Mouse (Mus musculus) adipocyte (in vitro differentiated cells): ENCODE measurements at regions not wholly inside any gene's neighbourhood (a gene's known extent, or its start where the extent isn't known, plus 50 kb on each side); places are given as distances from the start of the nearest gene placed in this dataset.

ENCODE experiments used
- DNase-seq: peaks from one replicate; pipeline ENCODE4 v3.0.0-alpha.2; 2016; ENCODE audit warnings: low spot score

DNA sequence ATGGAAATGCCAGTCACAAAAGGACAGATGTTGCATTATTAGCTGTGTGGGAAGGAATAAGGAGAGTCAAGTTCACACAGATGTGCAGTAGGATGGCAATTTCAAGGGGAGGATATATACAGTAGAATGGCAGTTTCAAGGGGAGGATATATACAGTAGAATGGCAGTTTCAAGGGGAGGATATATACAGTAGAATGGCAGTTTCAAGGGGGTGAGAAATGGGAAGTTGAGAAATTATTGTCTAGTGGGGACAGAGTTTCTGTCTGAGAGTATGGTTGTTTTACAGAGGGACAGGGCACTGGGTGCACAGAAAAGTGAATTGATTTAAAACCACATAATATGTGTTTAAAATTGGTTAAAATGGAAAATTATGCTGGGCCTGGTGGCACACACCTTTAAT, 54.8 kb upstream of the Scel start:
- DNase-seq, result no peak

DNA sequence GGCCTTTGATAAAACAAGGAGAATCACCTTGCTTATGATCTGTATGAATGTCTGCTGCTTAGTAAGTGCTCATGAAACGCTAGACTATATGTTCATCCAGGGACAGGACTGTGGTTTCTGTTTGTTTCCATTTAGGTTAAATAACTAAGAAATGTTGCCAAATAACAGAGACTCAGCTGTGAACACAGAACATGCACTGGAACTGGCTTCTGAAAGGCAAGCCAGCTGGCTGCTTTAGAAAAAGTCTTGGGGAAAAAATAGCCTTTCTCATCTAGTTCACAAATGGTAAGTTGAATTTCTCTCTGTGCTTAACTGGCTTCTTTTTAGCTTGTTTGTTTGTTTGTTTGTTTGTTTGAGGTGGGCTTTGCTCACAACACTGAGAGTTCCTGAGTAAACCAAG, 57.0 kb upstream of the Scel start:
- DNase-seq, result peak; percentile 32

DNA sequence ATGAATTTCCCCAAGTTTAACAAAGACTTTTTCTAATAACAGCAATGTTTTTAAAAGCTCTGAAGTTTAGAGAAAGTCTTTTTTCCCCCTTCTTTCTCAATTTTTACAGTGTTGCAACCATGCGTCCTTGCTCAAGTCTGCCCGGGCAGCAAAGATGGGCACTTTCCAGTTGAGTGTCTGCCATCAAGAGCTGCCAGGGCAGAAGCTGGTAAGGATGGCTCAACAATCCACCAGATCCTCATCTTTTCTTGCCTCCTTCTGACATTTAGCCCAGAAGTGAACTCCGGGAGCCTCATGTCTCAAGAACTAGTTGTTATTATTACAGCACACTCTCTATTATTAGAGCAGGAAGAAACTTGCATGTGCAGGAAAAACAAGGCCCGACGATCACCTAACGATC, 62.4 kb upstream of the Scel start:
- peak; percentile 87 for DNase-seq

- DNase-seq, result no peak
Observed at GRCm38 (mm10) chr14:103449447-103449846, 63.7 kb upstream of the Scel start.

- no peak for DNase-seq
Observed at GRCm38 (mm10) chr14:103449033-103449432, 64.1 kb upstream of the Scel start.

DNA sequence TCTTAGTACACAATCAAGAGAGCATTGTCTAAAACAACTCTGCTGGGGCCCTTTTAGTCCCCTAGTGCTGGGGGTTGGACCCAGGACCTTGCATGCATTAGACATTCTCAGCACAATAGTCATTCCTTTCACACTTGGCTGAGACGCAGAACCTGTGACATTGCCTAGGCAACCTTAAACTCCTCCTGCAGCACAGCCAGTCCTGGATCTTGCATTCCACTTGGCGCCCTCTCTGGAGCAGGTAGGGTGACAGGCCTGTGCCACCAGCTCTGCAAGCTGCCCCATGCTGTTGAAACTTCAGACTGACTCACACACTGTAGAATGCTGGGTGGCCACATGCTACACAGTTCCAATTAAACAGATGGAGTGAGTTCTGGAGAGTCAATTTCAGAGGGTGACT, 66.5 kb upstream of the Scel start:
- no peak for DNase-seq

- no peak for DNase-seq
Observed at GRCm38 (mm10) chr14:103441454-103442065, 71.6 kb upstream of the Scel start.

GRCm38 (mm10) chr14:103440243-103440642, 72.9 kb upstream of the Scel start:
- peak; percentile 8 for DNase-seq

GRCm38 (mm10) chr14:103434218-103434617, 78.9 kb upstream of the Scel start:
- no peak for DNase-seq

DNA sequence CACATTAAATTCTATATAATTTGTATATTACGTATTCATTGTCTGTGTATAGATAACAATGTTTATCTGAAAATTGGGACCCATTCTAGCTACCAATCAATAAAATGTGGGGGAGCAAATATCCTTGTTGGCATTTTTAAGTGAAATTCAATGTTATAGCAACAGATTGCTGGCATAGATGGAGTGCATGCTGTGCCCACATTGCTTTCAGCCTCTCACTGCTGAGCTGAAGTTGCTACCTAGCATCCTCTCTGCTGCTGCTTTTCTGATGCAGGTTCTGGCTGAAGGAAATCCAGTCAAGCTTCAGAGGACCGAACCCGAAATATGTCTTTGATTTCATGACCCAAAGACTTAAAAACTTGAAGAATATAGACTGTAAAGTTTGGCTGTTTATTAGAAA, 80.0 kb upstream of the Scel start:
- no peak for DNase-seq

DNA sequence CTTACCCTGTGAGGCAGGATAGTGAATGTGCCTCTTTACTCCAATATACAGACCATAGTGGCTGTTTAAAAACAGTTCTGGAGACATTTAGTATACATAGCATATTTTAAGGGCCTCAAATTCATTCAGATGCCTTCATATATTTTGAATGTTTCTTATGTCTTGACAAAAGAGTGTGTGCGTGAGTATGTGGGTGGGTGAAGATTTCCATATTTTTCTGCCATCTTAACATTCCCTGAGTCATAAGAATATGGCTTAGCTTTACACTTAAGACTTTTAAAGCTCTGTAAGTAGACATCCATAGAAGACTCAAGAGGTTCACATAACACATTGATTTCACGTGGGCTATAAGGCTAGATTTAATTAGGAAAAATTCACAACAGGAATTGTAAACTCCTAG, 81.3 kb upstream of the Mycbp2 start:
- DNase-seq, result no peak

DNA sequence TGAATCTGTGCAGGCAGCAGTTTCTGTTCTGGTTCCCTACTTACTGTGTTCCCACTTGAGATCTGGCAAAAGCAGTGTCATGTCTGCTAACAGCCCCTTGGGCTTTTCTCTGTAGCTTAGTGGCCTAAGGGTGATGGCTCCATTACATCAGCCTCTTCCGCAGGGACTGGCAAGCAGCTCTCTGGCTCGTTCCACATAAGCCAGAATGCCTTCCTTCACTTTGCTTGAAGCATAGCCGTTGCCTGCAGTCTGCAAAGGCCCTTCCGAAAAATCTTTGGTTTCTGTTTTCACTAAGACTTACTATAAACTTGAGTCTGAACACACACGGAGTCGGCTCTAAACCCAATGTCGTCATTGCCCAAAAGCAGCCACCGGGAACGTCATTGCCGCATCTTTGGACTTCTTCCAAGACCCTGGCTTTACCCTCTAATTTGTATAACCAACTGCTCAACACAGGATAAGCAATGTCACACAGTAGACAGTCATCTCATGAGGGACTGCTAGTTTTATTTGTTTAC, 74.8 kb upstream of the Mycbp2 start:
- no peak for DNase-seq

- no peak for DNase-seq
Observed at GRCm38 (mm10) chr14:103417110-103418061, 70.8 kb upstream of the Mycbp2 start.

DNA sequence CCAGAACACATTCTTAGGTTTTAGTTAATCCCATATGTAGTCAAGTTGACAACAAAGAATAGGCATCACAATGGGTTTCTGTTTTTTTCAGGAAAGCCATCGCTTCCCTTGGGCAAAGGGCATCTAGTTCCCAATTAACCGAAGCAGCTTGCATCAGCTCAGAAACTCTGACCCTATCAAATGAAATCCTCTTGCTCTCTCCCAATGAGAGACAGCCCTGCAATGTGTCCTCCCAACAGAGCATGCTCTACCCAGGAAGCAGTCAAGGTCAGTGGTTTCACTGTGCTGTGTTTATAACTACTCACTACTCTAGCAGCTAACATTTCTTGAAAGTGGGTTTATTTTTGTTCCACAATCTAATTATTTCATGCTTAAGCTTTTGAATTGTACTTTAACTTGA, 58.0 kb upstream of the Mycbp2 start:
- DNase-seq, result no peak

DNA sequence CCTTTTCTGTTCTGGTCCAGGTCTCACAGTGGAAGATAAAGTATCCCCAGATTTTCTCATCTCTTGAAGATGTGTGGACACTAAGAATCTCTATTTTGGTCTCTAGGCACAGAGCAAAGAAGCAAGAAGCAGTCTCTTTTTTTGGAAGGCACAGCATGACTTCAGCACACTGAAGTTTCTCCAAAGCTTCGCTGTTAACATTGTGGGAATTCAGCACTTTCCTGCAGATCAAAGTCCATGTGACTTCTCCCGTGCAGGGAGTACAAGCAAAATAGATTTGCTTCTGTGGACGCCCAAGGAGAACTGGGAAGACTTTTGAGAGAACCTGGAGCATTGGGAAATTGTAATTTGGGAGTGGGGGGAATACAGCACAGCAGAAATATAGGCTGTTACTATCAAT, 56.4 kb upstream of the Mycbp2 start:
- no peak for DNase-seq

DNA sequence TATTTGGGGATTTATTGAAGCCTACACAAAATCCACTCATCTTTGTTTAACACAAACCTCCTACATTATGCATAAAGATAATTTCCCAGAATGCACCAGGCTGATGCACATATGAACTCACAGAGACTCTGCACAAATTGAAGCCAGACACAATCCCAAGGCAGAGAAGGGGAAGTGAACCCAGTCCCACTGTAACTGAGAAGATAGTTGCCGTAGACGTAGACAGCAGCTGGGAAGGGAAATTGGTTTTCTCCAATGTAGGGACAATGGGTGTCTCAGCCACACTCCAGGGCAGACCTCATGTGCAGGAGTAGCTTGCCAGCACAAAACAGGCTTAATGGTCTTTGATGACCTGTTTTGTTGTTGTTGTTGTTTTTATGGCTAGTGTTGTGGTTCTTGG, 55.4 kb upstream of the Mycbp2 start:
- no peak for DNase-seq

- DNase-seq, result no peak
Observed at GRCm38 (mm10) chr14:103401280-103401679, 54.7 kb upstream of the Mycbp2 start.

DNA sequence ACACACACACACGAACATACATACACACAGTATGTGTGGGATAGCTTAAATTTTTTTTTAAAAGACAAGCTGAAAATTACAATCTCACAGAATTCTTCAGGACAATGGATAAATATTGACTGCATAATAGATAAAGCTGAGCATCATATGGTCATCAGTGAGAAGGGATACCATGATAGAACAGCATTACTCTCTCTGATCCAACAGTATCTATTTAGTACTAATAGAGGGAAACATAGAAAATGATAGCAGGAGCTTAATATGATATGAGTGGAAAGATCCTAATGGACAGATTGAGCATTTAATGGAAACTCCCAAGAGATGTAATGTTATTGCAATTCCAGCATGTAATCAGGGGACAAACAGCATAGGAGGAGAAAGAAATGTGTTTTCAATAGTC, 51.8 kb upstream of the Mycbp2 start:
- DNase-seq, result no peak
